Mouse (Mus musculus): Measurements from ENCODE around the gene Dapk2. TPM values are rescaled to one million over a fixed set of nuclear protein-coding genes. Genes with fewer than 3 reads are reported as not detected.

The Dapk2 gene
- polyA plus RNA-seq, 1 experiment, result 11.8 TPM

DNA sequence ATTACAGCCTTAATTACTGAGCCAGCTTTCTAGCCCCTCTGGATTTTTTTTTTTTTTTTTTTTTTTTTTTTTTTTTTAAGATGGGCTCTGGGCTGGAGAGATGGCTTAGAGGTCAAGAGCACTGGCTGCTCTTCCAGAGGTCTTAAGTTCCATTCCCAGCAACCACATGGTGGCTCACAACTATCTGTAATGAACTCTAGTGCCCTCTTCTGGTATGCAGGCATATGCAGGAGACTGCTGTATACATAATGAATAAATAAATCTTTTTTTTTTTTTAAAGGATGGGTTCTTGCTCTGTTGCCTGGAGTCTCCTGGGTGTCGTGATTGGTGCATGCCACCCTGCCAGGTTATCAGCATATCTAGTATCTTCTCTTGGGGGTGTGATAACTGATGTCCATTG is 2.5 kb upstream of the Dapk2 start:
- DNase-seq, result peak; percentile 12
- H3K27me3 ChIP-seq (replicated peaks; ENCODE audit: control insufficient read depth, insufficient read depth, low read length), result no peaks in the 10 kb centered on the region
- no peaks in the 10 kb centered on the region for H3K4me1 ChIP-seq (ENCODE audit: control insufficient read depth, insufficient read depth, low read length)
- WGBS, result 96% methylated on average over 1 of the region's 1 CpGs
- H3K4me3 ChIP-seq (ENCODE audit: insufficient read depth, low read depth, low read length), result no peak overlapping the region
- TF ChIP-seq CTCF (conservative IDR thresholded peaks at IDR 0.05; ENCODE audit: insufficient read depth, insufficient read length, low read depth, low read length), result no peak
- TF ChIP-seq POLR2A (IDR thresholded peaks at IDR 0.05; ENCODE audit: low read depth, low read length), result no peak
- no peaks in the 10 kb centered on the region for H3K36me3 ChIP-seq (ENCODE audit: control insufficient read depth, insufficient read depth, low read length)
- no peak overlapping the region for H3K27ac ChIP-seq (ENCODE audit: insufficient read depth, low read depth, low read length)

DNA sequence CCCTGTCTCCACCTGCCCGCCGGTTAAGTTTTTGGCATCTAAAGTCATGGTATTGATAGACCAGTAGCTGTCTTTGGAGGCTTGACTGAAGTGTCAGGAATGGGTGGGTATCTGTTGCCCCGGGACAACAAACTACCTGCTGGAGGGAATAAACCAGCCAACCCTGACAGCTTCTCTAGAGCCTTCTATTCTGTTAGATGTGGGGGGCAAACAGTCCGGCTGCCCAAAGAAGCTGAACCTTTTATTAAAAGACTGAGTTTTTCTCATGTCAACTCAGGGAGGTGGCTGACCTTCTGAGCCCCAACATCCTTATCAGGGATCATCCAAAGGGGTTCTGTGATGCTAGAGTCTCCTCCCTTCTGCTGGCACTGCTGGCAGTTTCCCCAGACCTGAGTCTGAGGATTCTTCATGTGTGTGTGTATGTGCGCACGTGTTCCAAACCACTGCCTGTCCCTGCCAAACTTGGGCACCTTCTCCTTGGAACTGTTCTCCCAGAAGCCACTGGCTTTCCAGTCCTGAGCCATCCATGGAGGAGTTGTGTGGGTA is 935 bp downstream of the Dapk2 start:
- peak overlapping the region; percentile 56 for H3K4me3 ChIP-seq (ENCODE audit: insufficient read depth, low read depth, low read length)
- no peaks in the 10 kb centered on the region for H3K36me3 ChIP-seq (ENCODE audit: control insufficient read depth, insufficient read depth, low read length)
- TF ChIP-seq CTCF (conservative IDR thresholded peaks at IDR 0.05; ENCODE audit: insufficient read depth, insufficient read length, low read depth, low read length), result no peak
- TF ChIP-seq POLR2A (IDR thresholded peaks at IDR 0.05; ENCODE audit: low read depth, low read length), result no peak
- no peaks in the 10 kb centered on the region for H3K4me1 ChIP-seq (ENCODE audit: control insufficient read depth, insufficient read depth, low read length)
- H3K27me3 ChIP-seq (replicated peaks; ENCODE audit: control insufficient read depth, insufficient read depth, low read length), result no peaks in the 10 kb centered on the region
- 74% methylated on average over 6 of the region's 6 CpGs for WGBS
- no peak overlapping the region for H3K27ac ChIP-seq (ENCODE audit: insufficient read depth, low read depth, low read length)
- no peak for DNase-seq

GRCm38 (mm10) chr9:66160155-66160554 is 2.1 kb downstream of the Dapk2 start:
- no peaks in the 10 kb centered on the region for H3K27me3 ChIP-seq (replicated peaks; ENCODE audit: control insufficient read depth, insufficient read depth, low read length)
- no peak for DNase-seq
- no peak overlapping the region for H3K4me3 ChIP-seq (ENCODE audit: insufficient read depth, low read depth, low read length)
- H3K36me3 ChIP-seq (ENCODE audit: control insufficient read depth, insufficient read depth, low read length), result no peaks in the 10 kb centered on the region
- TF ChIP-seq CTCF (conservative IDR thresholded peaks at IDR 0.05; ENCODE audit: insufficient read depth, insufficient read length, low read depth, low read length), result 0 out of 2 replicates have a peak, but pooled peaks have one; percentile 2
- TF ChIP-seq POLR2A (IDR thresholded peaks at IDR 0.05; ENCODE audit: low read depth, low read length), result no peak
- WGBS, result 83% methylated on average over 2 of the region's 2 CpGs
- H3K27ac ChIP-seq (ENCODE audit: insufficient read depth, low read depth, low read length), result no peak overlapping the region
- H3K4me1 ChIP-seq (ENCODE audit: control insufficient read depth, insufficient read depth, low read length), result no peaks in the 10 kb centered on the region

DNA sequence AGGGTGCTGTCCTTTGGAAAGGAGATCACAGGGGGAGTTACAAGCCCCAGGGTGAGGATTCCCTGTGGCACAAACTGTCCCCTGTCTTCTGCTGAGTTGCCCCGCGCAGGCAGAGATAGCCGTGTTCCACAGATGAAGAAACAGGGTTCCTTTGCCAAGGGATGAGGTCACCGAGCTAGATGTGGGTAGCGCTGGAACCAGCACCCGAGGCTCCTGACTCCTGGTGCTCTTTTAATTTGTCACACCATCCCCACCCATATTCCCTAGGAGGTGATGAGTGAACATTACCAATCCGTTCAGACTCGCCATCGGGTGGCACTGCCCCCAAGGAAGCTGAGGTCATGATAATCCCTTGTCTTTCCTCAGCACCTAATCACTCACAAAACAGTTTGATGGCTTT is 5.0 kb downstream of the Dapk2 start:
- TF ChIP-seq CTCF (conservative IDR thresholded peaks at IDR 0.05; ENCODE audit: insufficient read depth, insufficient read length, low read depth, low read length) (peak; percentile 41; the same call in 1 of the 2 replicates), POLR2A (IDR thresholded peaks at IDR 0.05; ENCODE audit: low read depth, low read length) (no peak)
- WGBS, result 77% methylated on average over 9 of the region's 9 CpGs
- no peak overlapping the region for H3K4me3 ChIP-seq (ENCODE audit: insufficient read depth, low read depth, low read length)
- no peak for DNase-seq
- H3K4me1 ChIP-seq (ENCODE audit: control insufficient read depth, insufficient read depth, low read length), result no peaks in the 10 kb centered on the region
- no peaks in the 10 kb centered on the region for H3K36me3 ChIP-seq (ENCODE audit: control insufficient read depth, insufficient read depth, low read length)
- no peaks in the 10 kb centered on the region for H3K27me3 ChIP-seq (replicated peaks; ENCODE audit: control insufficient read depth, insufficient read depth, low read length)
- no peak overlapping the region for H3K27ac ChIP-seq (ENCODE audit: insufficient read depth, low read depth, low read length)

GRCm38 (mm10) chr9:66167222-66167621 is 9.2 kb downstream of the Dapk2 start:
- no peaks in the 10 kb centered on the region for H3K4me1 ChIP-seq (ENCODE audit: control insufficient read depth, insufficient read depth, low read length)
- no peaks in the 10 kb centered on the region for H3K36me3 ChIP-seq (ENCODE audit: control insufficient read depth, insufficient read depth, low read length)
- H3K27ac ChIP-seq (ENCODE audit: insufficient read depth, low read depth, low read length), result no peak overlapping the region
- TF ChIP-seq CTCF (conservative IDR thresholded peaks at IDR 0.05; ENCODE audit: insufficient read depth, insufficient read length, low read depth, low read length) (no peak), POLR2A (IDR thresholded peaks at IDR 0.05; ENCODE audit: low read depth, low read length) (no peak)
- H3K4me3 ChIP-seq (ENCODE audit: insufficient read depth, low read depth, low read length), result no peak overlapping the region
- no peaks in the 10 kb centered on the region for H3K27me3 ChIP-seq (replicated peaks; ENCODE audit: control insufficient read depth, insufficient read depth, low read length)
- WGBS, result 88% methylated on average over 5 of the region's 5 CpGs
- DNase-seq, result no peak

- no peak overlapping the region for H3K4me3 ChIP-seq (ENCODE audit: insufficient read depth, low read depth, low read length)
- H3K27me3 ChIP-seq (replicated peaks; ENCODE audit: control insufficient read depth, insufficient read depth, low read length), result no peaks in the 10 kb centered on the region
- H3K36me3 ChIP-seq (ENCODE audit: control insufficient read depth, insufficient read depth, low read length), result no peaks in the 10 kb centered on the region
- DNase-seq, result no peak
- no peaks in the 10 kb centered on the region for H3K4me1 ChIP-seq (ENCODE audit: control insufficient read depth, insufficient read depth, low read length)
- 50% methylated on average over 1 of the region's 1 CpGs for WGBS
- H3K27ac ChIP-seq (ENCODE audit: insufficient read depth, low read depth, low read length), result no peak overlapping the region
- TF ChIP-seq POLR2A (IDR thresholded peaks at IDR 0.05; ENCODE audit: low read depth, low read length), result no peak
- no peak for TF ChIP-seq CTCF (conservative IDR thresholded peaks at IDR 0.05; ENCODE audit: insufficient read depth, insufficient read length, low read depth, low read length)
Measured at GRCm38 (mm10) chr9:66168233-66168632, 10.2 kb downstream of the Dapk2 start.

DNA sequence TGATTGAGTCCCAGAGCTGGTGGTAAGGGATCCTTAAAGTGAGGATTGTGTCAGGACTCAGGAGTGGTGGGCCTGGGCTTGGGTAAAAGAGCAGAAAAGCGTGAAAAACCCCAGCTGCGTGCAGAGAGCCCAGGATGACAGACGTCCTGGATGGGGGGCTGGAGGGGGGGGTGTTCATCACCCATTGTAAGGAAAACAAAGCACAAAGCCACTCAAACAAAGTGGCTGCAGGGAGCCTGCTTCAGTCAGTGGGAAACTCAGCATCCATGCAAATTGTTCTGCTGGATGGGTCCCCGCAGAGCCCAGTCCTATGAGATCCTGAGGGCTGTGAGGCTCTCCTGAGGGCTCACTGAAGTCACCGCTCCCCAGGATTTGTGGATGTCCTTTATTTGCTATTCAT is 12.5 kb downstream of the Dapk2 start:
- Histone ChIP-seq H3K4me3 (ENCODE audit: insufficient read depth, low read depth, low read length) (no peak overlapping the region), H3K36me3 (ENCODE audit: control insufficient read depth, insufficient read depth, low read length) (no peaks in the 10 kb centered on the region), H3K27ac (ENCODE audit: insufficient read depth, low read depth, low read length) (no peak overlapping the region), H3K4me1 (ENCODE audit: control insufficient read depth, insufficient read depth, low read length) (no peaks in the 10 kb centered on the region), H3K27me3 (replicated peaks; ENCODE audit: control insufficient read depth, insufficient read depth, low read length) (no peaks in the 10 kb centered on the region)
- TF ChIP-seq POLR2A (IDR thresholded peaks at IDR 0.05; ENCODE audit: low read depth, low read length) (no peak), CTCF (conservative IDR thresholded peaks at IDR 0.05; ENCODE audit: insufficient read depth, insufficient read length, low read depth, low read length) (no peak)
- 76% methylated on average over 5 of the region's 5 CpGs for WGBS
- no peak for DNase-seq
